Mouse (Mus musculus) splenic B cell, adult 2 months (primary cell): ENCODE results near the gene Pak4.
"Not testable (repeated sequence)": the region's sequence is repeated elsewhere in the genome, so short reads cannot be mapped to it uniquely, and the experiment has no call there.

ENCODE experiments used
- DNase-seq: peaks from one replicate; pipeline ENCODE4 v3.0.0-alpha.2; 2011; ENCODE audit warnings: low read depth, low spot score
- H3K27me3 ChIP-seq: 2 replicates; pipeline ENCODE4 v1.6.1; 2012; ENCODE audit warnings: mild to moderate bottlenecking, low read length, moderate library complexity, mixed read lengths; ENCODE audit not compliant: control insufficient read depth, poor library complexity, insufficient read depth, severe bottlenecking
- H3K36me3 ChIP-seq: 2 replicates; pipeline ENCODE4 v1.6.1; 2012; ENCODE audit warnings: mild to moderate bottlenecking, low read length, moderate library complexity, mixed read lengths; ENCODE audit not compliant: control insufficient read depth, poor library complexity, insufficient read depth, severe bottlenecking

Pak4 gene

DNA sequence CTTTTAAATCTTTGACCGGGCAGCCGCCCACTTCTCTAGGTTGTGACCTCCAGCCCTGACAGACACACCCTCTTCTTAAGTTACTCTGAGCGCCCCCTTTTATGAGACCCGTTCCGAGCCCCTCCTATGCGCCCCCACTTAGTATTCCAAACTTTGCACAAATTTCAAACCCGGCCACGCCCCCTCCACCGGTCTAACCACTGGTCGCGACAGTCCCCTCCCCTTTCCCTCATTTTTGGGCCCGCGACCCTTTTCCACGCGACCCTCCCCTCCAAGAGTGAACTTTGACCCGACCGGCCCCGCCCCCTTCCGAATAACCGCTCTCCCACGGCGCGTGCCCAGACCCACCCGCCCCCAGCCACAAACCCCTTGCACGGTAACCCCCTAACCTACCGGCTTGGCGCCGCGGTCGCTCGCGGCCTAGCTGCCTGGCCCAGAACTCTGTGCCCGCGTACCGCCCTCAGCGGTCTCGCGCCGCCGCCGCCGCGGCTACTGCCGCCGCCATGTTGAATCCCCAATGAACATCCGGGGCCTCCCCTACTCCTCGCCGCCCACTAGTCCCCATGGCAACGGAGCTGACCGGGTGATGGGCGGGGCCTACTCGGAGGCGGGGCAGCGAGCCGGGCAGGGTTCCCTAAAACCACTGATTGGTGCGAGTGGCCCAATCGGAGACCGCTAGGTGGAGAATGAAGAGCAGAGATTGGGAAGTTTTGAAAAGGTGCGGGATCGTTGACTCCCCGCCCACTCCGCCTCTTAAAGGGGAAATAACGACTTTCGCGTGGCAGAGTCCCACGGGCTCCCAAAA is at the start of gene Pak4, which contains the start of gene Samd4b:
Gene Pak4 (minus strand): TSS at position 544 of the 805 bp plus-strand sequence.
Gene Samd4b (minus strand): TSS at position 503 of the 805 bp plus-strand sequence.
- no peaks in the 10 kb centered on the region for H3K36me3 ChIP-seq
- DNase-seq = peak; percentile 99

DNA sequence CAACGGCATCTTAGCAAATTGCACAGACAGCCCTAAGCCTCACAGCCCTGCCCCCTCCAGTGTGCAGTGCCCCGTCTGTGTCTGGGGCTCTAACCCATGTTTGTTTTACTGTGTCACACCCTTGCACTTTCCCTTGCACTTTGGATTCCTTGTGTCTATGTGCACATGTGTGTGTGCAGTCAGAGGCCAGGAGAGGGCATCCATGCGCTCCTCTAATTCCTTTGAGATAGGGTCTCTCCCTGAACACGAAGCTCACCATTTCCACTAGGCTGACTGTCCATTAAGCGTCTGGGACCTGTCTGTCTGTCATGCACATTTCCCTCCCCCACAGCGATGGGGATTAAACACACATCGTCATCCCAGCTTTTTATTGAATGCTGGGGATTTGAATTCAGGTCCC is 49.0 kb upstream of the Pak4 start:
- Histone ChIP-seq H3K27me3 (no peaks in the 10 kb centered on the region), H3K36me3 (no peaks in the 10 kb centered on the region)
- peak; percentile 10 for DNase-seq

More for the DNA sequence above, at the start of gene Pak4, which contains the start of gene Samd4b:
- no peaks in the 10 kb centered on the region for H3K27me3 ChIP-seq

DNA sequence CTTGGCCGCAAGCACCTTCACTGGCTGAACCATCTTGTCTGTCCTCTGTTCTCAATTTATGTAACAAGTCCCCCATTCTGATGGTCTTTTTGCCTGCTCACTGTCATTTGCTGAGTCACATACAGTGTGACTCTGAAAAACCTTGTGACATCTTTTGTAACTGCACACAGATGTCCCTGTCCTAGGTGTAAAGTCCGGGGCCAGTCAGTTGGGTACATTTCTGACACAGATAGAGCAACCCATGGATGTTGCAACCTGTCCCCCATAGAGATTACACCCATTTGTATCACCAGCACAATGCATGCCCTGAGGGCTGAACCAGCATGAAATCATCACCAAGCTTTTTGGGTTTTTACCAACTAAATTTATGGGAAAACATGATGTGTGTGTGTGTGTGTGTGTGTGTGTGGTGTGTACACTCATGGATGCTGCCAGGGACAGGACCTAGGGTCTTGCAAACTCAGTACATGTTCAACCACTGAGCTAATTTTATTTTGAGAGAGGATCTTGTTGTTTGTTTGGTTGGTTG is 48.0 kb upstream of the Pak4 start:
- no peaks in the 10 kb centered on the region for H3K36me3 ChIP-seq
- no peak for DNase-seq
- H3K27me3 ChIP-seq = no peaks in the 10 kb centered on the region

DNA sequence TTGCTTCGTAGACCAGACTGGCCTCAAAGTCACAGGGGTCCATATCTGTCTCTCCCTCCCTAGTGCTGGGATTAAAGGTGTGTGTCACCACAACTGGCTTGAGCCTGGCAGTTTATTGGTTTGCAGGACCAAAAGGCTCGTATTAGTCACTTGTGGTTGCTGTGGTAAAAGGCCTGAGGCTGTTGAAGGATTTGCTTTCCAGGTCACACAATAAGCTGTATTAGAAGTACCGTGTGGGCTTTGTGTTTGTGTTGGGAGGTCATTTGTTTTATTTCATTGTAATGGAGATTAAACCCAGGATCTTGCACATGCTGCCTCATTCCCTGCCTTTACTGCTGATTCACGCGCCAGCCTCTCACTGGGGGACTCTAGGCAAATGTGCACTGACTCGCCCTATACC is 47.4 kb upstream of the Pak4 start:
- no peak for DNase-seq
- H3K27me3 ChIP-seq = no peaks in the 10 kb centered on the region
- no peaks in the 10 kb centered on the region for H3K36me3 ChIP-seq

DNA sequence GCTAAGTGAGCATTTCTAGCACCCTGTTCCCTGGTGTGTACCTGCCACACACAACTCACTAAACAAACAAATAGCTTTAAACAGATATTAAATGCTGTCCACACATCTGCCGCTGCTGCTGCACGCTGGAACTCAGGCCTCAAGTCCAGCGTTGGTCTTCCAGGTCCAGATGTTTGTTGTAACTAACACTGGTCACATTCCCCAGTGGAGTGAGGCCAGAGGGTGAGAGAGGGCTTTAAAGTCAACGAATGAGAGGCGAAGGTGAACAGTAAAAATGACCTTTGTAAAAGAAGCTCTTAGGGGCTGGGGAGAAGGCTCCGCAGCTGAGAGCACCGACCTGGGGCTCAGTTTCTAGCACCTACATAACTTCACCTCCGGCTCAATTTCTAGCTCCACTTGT is 43.6 kb upstream of the Pak4 start:
- no peaks in the 10 kb centered on the region; the same call in 1 of the 2 replicates for H3K36me3 ChIP-seq
- DNase-seq = no peak
- no peaks in the 10 kb centered on the region for H3K27me3 ChIP-seq

DNA sequence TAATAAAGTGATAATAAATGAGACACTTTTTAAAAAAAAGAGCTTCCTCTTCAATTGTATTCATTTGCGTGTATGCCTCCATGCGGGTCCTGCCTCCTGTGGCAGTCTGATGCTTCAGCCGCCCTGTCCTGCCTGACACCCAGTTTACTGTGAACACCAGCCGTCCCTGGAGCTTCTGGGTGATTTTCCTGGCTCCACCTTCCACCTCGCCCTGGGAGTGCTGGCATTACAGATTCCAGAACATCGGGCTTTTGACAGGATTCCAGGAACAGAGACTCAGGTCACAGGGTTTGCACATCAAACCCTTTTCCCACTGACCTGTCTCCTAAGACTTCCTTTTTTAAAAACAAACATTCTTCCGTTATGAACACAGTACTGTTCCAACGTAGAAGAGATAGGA is 39.5 kb upstream of the Pak4 start:
- DNase-seq = no peak
- H3K36me3 ChIP-seq = no peaks in the 10 kb centered on the region; the same call in 1 of the 2 replicates
- no peaks in the 10 kb centered on the region for H3K27me3 ChIP-seq

DNA sequence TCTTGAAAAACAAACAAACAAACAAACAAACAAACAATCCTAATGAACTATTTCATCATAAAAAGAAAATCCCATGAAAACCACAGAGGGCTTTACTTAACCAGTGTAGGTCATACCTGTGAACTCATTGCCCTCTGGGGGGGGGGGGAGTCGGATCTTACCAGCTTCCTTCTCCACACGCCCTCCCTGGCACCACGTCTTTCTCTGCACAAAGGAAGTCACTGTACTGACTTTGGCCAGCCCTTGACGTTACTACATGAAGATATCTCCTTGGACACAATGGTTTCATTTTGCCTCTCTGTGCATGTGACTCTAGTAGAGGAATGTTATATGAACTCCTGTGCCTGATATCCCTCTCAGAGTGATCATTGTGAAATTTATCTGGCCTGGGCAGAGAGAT is 36.1 kb upstream of the Pak4 start:
- no peaks in the 10 kb centered on the region for H3K27me3 ChIP-seq
- DNase-seq = no peak
- no peaks in the 10 kb centered on the region for H3K36me3 ChIP-seq

DNA sequence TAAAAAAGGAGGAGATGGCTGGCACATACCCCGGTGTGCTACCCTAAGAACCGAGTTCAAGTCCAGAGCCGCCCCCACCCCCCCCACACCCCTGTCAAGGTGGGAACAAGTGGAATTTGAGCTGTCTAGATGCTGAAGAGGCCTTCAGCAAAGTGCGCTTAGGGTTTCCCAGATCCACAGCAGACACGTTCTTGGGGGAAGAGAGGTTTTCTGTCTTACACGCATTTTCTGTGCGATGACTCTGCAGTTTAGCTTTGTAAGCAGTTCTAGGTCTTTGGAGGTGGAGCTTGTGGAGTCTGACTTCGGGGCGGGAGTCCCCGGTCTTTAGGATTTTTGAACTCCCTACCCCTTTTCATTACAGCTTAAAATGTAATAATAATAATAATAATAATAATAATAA is 33.1 kb upstream of the Pak4 start, which contains the start of gene Acp7:
Gene Acp7 (minus strand): TSS at position 260 of the 400 bp plus-strand sequence.
- DNase-seq = no peak
- no peaks in the 10 kb centered on the region for H3K27me3 ChIP-seq
- no peaks in the 10 kb centered on the region for H3K36me3 ChIP-seq

DNA sequence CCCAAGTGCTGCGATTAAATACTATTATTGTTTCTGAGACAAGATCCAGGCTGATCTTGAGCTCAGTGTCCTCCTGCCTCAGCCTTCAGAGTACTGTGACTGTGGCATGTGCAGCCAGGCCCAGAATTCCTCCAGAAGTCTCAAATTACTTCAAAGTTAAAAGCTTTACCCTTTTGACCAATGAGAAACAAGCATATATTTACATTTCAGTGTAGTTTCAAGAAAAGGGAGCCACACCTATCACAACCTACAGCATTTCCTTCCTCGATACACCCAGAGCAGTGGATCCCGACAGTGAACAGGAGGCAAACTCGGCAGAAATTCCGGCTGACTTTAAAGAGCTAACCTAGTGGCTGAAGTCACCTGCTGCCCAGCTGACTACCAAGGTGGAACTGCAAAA is 26.8 kb upstream of the Pak4 start:
- no peak for DNase-seq
- H3K27me3 ChIP-seq = no peaks in the 10 kb centered on the region; the same call in 1 of the 2 replicates
- H3K36me3 ChIP-seq = no peaks in the 10 kb centered on the region

DNA sequence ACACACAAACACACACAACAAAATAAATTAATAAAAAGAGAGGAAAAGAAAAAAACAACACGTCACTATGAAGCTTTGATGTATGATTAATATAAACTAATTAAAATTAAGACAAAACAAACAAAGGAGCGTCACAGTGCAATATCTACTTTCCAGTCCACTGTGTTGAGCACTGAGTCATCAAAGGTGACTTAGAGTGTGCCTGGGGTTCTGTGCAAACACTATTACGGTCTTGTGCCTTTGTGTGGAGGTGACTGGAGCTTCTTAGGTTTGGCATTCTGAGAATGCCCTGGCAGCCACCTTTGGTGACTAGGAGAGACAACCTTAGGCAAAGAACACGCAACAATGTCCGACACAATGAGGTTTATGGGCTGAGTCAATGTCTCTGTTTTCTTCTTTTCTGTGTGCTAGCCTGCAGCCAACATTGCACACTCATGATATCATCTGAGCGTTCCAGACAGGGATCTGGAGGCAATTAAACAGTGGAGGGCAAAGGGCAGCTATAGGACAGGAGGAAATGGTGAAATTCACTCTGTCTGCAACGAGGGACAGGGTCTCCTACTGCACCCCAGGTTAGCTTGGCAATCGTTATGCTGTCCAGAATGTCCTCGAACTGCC is 21.2 kb upstream of the Pak4 start:
- DNase-seq = no peak
- Histone ChIP-seq H3K27me3 (no peaks in the 10 kb centered on the region; the same call in 1 of the 2 replicates), H3K36me3 (no peaks in the 10 kb centered on the region)

DNA sequence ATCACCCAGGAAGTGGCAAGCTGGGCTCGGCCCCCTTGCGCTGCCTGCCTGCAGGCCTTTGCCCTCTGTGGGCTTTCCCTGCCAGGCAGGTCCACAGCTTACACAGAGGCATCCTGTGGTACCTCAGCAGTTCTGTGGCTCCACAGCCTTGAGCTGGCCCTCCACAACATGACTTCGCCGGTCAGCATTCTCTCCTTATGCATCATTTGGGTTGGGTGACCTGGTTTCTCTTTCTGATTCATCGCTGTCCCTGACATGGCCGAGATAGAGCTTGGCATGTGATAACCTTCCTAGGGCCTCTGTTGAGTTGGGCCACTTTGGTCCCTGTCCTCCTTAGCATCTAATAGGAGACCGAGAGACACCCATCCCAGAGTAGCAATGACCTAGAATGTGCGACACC is 8.0 kb upstream of the Pak4 start:
- DNase-seq = no peak
- no peaks in the 10 kb centered on the region for H3K27me3 ChIP-seq

DNA sequence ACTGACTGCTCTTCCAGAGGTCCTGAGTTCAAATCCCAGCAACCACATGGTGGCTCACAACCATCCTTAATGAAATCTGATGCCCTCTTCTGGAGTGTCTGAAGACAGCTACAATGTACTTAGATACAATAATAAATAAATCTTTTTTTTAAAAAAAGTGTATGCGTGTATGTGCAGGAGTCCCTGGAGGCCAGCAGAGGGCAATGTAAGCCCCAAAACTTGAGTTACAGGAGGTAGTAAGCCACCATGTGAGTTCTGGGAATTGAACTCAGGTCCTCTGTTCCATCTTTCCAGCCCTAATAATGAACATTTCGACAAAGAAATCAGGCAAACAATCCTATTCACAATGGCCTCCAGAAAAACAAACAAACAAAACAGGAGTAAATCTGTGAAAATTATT is 5.8 kb upstream of the Pak4 start:
- DNase-seq = peak; percentile 30
- H3K36me3 ChIP-seq = not testable (repeated sequence)

More for the DNA sequence above, 8.0 kb upstream of the Pak4 start:
- H3K36me3 ChIP-seq = no peaks in the 10 kb centered on the region

DNA sequence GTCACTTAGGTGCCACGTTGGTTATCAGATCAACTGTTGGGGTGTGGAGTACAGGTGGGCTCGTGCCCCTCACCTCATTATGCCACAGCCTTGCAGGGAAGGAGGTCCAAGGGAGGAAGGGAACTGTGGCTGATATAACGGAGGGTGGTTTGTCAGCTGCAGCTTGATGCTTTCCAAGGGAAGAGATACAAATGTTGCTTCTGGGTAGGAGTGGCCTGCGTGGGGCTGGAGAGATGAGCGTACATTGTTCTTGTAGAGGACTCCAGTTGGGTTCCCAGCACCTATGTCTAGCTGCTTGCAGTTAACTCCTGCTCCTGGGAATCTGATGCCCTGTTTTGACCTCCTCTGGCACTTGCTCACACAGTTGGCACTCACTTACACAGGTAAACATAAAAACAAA is 5.2 kb upstream of the Pak4 start:
- Histone ChIP-seq H3K27me3 (no peaks in the 10 kb centered on the region), H3K36me3 (no peaks in the 10 kb centered on the region)
- DNase-seq = no peak

More for the DNA sequence above, 5.8 kb upstream of the Pak4 start:
- H3K27me3 ChIP-seq = not testable (repeated sequence)

DNA sequence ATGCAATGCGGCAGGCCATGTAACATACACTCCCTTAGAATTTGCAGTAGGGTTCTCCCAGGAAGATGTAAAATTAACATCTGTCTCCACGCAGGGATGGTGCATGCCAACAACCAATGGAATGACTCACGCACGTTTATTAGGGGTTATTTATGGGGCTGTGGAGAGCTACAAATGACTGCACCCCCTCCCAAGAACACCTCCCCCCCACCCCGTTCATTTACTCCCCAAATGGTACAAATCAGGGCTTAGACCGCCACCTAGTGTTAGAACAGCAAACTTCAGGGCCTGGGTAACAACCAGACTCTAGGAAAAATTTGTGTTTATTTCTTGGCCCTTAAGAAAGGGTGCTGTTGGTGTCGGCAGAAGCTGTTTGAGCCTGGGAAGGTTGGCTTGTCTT is 3.7 kb upstream of the Pak4 start:
- H3K27me3 ChIP-seq = no peaks in the 10 kb centered on the region
- peak; percentile 82 for DNase-seq

DNA sequence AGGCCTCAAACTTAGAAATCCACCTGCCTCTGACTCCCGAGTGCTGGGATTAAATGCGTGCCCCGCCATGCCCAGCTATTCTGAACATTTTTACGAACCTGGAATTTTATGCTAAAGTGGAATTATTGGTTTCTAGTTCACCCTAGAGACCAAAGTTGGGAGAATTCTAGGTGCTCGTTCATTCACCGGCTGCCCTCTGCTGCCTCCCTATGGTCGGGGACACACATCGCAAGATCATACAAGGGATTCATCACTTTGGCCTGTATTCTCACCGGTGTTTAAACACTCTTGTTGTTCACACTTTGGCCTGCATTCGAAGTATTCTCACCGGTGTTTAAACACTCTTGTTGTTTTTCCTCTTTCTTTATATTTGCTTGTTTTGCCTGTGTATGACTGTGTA is 3.0 kb upstream of the Pak4 start:
- Histone ChIP-seq H3K36me3 (no peaks in the 10 kb centered on the region), H3K27me3 (no peaks in the 10 kb centered on the region)
- peak; percentile 82 for DNase-seq

More for the DNA sequence above, 3.7 kb upstream of the Pak4 start:
- H3K36me3 ChIP-seq = no peaks in the 10 kb centered on the region
